Mouse (Mus musculus): Measurements from ENCODE around the gene Trak2.
"Not testable (repeated sequence)": the region's sequence is repeated elsewhere in the genome, so short reads cannot be mapped to it uniquely, and the experiment has no call there.

The Trak2 gene

GRCm38 (mm10) chr1:58885646-58886045, 87.6 kb downstream of the Trak2 start:
- DNase-seq = no peak

- DNase-seq = not testable (repeated sequence)
These were observed 90.0 kb downstream of the Trak2 start for GRCm38 (mm10) chr1:58883279-58883678.

GRCm38 (mm10) chr1:58879291-58879690, 93.9 kb downstream of the Trak2 start:
- not testable (repeated sequence) for DNase-seq

GRCm38 (mm10) chr1:58876500-58876899, 96.7 kb downstream of the Trak2 start:
- not testable (repeated sequence) for DNase-seq

GRCm38 (mm10) chr1:58860586-58860985, 112.6 kb downstream of the Trak2 start:
- not testable (repeated sequence) for DNase-seq

GRCm38 (mm10) chr1:58859738-58860365, 113.4 kb downstream of the Trak2 start:
- DNase-seq = peak; percentile 35

GRCm38 (mm10) chr1:58859131-58859530, 114.1 kb downstream of the Trak2 start:
- DNase-seq = not testable (repeated sequence)

- not testable (repeated sequence) for DNase-seq
These were observed 116.4 kb downstream of the Trak2 start for GRCm38 (mm10) chr1:58856811-58857210.

Measured in lung, postnatal 36 days (tissue).